Mouse (Mus musculus): ENCODE results near the gene Gtpbp1. TPM values are rescaled to one million over a fixed set of nuclear protein-coding genes. Genes with fewer than 3 reads are reported as not detected.

The Gtpbp1 gene
- polyA plus RNA-seq, 1 experiment = 37.3 TPM

DNA sequence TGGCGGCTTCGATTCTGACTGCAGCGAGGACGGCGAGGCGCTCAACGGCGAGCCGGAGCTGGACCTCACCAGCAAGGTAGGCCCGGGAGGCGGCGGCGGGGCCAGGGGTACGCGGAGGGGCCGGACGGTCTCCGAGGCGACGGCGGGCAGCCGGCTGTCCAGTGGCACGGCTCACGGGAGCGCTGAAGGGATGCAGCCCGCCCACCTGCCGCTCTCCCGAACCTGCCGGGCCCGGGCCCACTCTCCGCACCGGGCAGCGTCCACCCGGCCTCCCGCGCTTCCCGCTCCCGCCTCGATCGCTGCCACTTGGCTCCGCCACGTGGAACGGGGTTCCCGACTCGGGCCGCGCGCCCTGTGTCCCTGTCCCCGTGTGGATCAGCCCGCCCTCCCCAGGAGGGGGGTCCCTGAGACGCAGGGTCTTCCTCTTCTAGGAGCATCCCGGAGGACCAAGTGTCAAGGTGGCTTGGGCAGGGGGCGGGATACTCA lies 421 bp downstream of the Gtpbp1 start:
- peak overlapping the region; percentile 73 for H3K4me3 ChIP-seq (replicated peaks; ENCODE audit: extremely low read depth, low read depth, low read length)
- H3K4me1 ChIP-seq (ENCODE audit: control insufficient read depth, insufficient read depth, low read length) = peaks cover 23% of the 10 kb centered on the region
- DNase-seq = peak; percentile 66
- under 1% methylated on average over 53 of the region's 53 CpGs for WGBS
- TF ChIP-seq CTCF (IDR thresholded peaks at IDR 0.05; ENCODE audit: insufficient read depth, low read length) (no peak), POLR2A (IDR thresholded peaks at IDR 0.05; ENCODE audit: borderline replicate concordance, extremely low read depth, low read depth, low read length) (no peak)

DNA sequence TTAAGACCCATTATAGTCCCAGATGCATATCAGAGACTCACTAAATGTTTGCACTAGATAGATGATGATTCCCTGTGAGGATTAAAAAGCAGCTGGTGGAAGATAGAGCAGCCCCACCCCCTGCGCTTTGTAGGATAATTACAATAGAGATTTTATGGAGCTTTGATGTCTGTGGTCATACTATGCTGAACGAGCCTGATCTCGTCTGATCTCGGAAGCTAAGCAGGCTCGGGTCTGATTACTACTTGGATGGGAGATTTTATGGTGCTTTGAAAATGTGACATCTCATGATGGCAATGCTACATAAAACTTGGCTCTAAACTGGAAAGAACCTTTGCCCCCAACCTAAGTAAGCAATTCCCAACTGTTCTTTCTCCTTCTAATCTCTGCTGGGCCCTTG lies 1.7 kb downstream of the Gtpbp1 start:
- no peak overlapping the region for H3K4me3 ChIP-seq (replicated peaks; ENCODE audit: extremely low read depth, low read depth, low read length)
- DNase-seq = no peak
- H3K4me1 ChIP-seq (ENCODE audit: control insufficient read depth, insufficient read depth, low read length) = peaks cover 19% of the 10 kb centered on the region
- no peak for TF ChIP-seq POLR2A (IDR thresholded peaks at IDR 0.05; ENCODE audit: borderline replicate concordance, extremely low read depth, low read depth, low read length)
- TF ChIP-seq CTCF (IDR thresholded peaks at IDR 0.05; ENCODE audit: insufficient read depth, low read length) = no peak
- WGBS = 79% methylated on average over 5 of the region's 5 CpGs

- H3K4me1 ChIP-seq (ENCODE audit: control insufficient read depth, insufficient read depth, low read length) = peaks cover 15% of the 10 kb centered on the region
- 43% methylated on average over 11 of the region's 11 CpGs for WGBS
- no peak for TF ChIP-seq CTCF (IDR thresholded peaks at IDR 0.05; ENCODE audit: insufficient read depth, low read length)
- TF ChIP-seq POLR2A (IDR thresholded peaks at IDR 0.05; ENCODE audit: borderline replicate concordance, extremely low read depth, low read depth, low read length) = peak; percentile 12; the same call in 1 of the 2 replicates
- H3K4me3 ChIP-seq (replicated peaks; ENCODE audit: extremely low read depth, low read depth, low read length) = peak overlapping the region; percentile 47
- peak; percentile 18 for DNase-seq
Measured at GRCm38 (mm10) chr15:79693740-79694139, 3.1 kb downstream of the Gtpbp1 start.

- 73% methylated on average over 4 of the region's 4 CpGs for WGBS
- Histone ChIP-seq H3K4me3 (replicated peaks; ENCODE audit: extremely low read depth, low read depth, low read length) (no peak overlapping the region), H3K4me1 (ENCODE audit: control insufficient read depth, insufficient read depth, low read length) (peaks cover 15% of the 10 kb centered on the region)
- TF ChIP-seq POLR2A (IDR thresholded peaks at IDR 0.05; ENCODE audit: borderline replicate concordance, extremely low read depth, low read depth, low read length) (no peak), CTCF (IDR thresholded peaks at IDR 0.05; ENCODE audit: insufficient read depth, low read length) (no peak)
- no peak for DNase-seq
Measured at GRCm38 (mm10) chr15:79694512-79694911, 3.9 kb downstream of the Gtpbp1 start.

DNA sequence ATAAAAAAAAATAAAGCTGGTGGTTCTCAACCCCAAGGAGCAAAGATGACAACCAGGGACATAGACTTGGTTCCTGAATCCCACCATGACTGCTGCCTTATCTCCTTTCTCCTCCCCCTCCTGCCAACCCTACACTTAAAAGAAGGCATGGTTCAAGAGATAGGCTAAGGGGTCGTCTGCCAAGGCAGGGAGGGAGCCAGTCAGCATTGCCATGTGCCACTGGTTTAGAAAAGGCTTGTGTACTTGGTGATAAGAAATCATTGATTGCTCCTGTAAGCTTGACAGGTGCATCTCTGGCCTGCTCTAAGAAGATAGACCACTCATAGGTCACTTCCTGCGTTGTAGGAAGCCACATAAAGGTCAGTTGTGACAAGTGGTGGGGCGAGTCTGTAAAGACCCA lies 4.9 kb downstream of the Gtpbp1 start:
- DNase-seq = no peak
- TF ChIP-seq POLR2A (IDR thresholded peaks at IDR 0.05; ENCODE audit: borderline replicate concordance, extremely low read depth, low read depth, low read length) = no peak
- no peak for TF ChIP-seq CTCF (IDR thresholded peaks at IDR 0.05; ENCODE audit: insufficient read depth, low read length)

GRCm38 (mm10) chr15:79696508-79696907 lies 5.9 kb downstream of the Gtpbp1 start:
- DNase-seq = no peak
- H3K4me3 ChIP-seq (replicated peaks; ENCODE audit: extremely low read depth, low read depth, low read length) = no peak overlapping the region
- peaks cover 11% of the 10 kb centered on the region for H3K4me1 ChIP-seq (ENCODE audit: control insufficient read depth, insufficient read depth, low read length)
- 89% methylated on average over 2 of the region's 2 CpGs for WGBS
- no peak for TF ChIP-seq CTCF (IDR thresholded peaks at IDR 0.05; ENCODE audit: insufficient read depth, low read length)
- no peak for TF ChIP-seq POLR2A (IDR thresholded peaks at IDR 0.05; ENCODE audit: borderline replicate concordance, extremely low read depth, low read depth, low read length)

More for the DNA sequence above, 4.9 kb downstream of the Gtpbp1 start:
- peaks cover 12% of the 10 kb centered on the region for H3K4me1 ChIP-seq (ENCODE audit: control insufficient read depth, insufficient read depth, low read length)
- whole genome bisulfite sequencing = 41% methylated on average over 3 of the region's 3 CpGs
- H3K4me3 ChIP-seq (replicated peaks; ENCODE audit: extremely low read depth, low read depth, low read length) = no peak overlapping the region

GRCm38 (mm10) chr15:79697011-79697410 lies 6.4 kb downstream of the Gtpbp1 start:
- no peak for TF ChIP-seq POLR2A (IDR thresholded peaks at IDR 0.05; ENCODE audit: borderline replicate concordance, extremely low read depth, low read depth, low read length)
- TF ChIP-seq CTCF (IDR thresholded peaks at IDR 0.05; ENCODE audit: insufficient read depth, low read length) = no peak
- no peak for DNase-seq
- WGBS = 87% methylated on average over 6 of the region's 6 CpGs
- H3K4me3 ChIP-seq (replicated peaks; ENCODE audit: extremely low read depth, low read depth, low read length) = no peak overlapping the region
- H3K4me1 ChIP-seq (ENCODE audit: control insufficient read depth, insufficient read depth, low read length) = peaks cover 6% of the 10 kb centered on the region; the same call in 1 of the 2 replicates

DNA sequence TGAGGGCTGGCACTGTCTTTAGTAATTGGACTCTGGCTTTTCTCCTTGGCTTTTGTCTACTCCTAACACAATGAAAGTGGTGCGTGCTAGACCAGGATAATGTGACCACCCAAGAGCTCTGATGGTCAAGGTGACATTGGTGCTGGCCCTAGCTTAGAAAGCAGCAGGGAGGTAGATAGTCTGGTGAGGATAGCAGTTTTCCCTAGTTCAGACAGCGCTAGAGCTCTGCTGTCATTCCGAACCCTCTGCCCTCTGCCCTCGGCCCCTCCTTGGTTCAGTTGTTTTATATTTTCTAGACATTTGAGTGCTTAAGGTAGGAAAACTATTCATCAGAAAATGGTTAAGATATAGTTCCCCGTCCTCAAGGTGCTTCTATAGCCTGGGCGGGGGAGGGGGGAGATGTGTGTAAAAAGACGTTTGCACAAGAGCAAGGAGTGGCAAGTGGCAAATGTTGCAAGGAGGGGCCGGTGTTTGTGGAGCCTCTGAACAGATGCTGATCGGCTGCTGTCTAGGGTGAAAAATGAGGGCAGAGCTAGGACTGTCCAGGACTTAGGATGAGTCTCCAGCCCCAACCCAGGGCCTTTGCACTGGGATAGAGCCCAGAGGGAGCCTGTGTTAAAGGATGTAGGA lies 7.0 kb downstream of the Gtpbp1 start:
- DNase-seq = no peak
- H3K4me1 ChIP-seq (ENCODE audit: control insufficient read depth, insufficient read depth, low read length) = peaks cover 6% of the 10 kb centered on the region; the same call in 1 of the 2 replicates
- WGBS = 76% methylated on average over 9 of the region's 9 CpGs

GRCm38 (mm10) chr15:79706603-79707214 lies 16.1 kb downstream of the Gtpbp1 start:
- no peak for DNase-seq
- Histone ChIP-seq H3K4me1 (ENCODE audit: control insufficient read depth, insufficient read depth, low read length) (no peaks in the 10 kb centered on the region), H3K4me3 (replicated peaks; ENCODE audit: extremely low read depth, low read depth, low read length) (no peak overlapping the region)
- TF ChIP-seq POLR2A (IDR thresholded peaks at IDR 0.05; ENCODE audit: borderline replicate concordance, extremely low read depth, low read depth, low read length) = no peak
- no peak for TF ChIP-seq CTCF (IDR thresholded peaks at IDR 0.05; ENCODE audit: insufficient read depth, low read length)
- WGBS = 73% methylated on average over 17 of the region's 17 CpGs

More for the DNA sequence above, 7.0 kb downstream of the Gtpbp1 start:
- TF ChIP-seq POLR2A (IDR thresholded peaks at IDR 0.05; ENCODE audit: borderline replicate concordance, extremely low read depth, low read depth, low read length) (no peak), CTCF (IDR thresholded peaks at IDR 0.05; ENCODE audit: insufficient read depth, low read length) (no peak)
- H3K4me3 ChIP-seq (replicated peaks; ENCODE audit: extremely low read depth, low read depth, low read length) = no peak overlapping the region
